Mouse (Mus musculus) mouse trophoblast stem cell (cell line): ENCODE measurements around the gene Klk15.
"Not testable (repeated sequence)": the region's sequence is repeated elsewhere in the genome, so short reads cannot be mapped to it uniquely, and the experiment has no call there.

ENCODE experiments used
- in situ Hi-C, 2 experiments: fragments of 300-500 bp; cut with MseI, MboI; formaldehyde crosslinking; loops; 2 replicates in 1 of 2; 3 replicates in 1 of 2; pipeline ENCODE4 v1.15.1; 2025

Klk15 gene

DNA sequence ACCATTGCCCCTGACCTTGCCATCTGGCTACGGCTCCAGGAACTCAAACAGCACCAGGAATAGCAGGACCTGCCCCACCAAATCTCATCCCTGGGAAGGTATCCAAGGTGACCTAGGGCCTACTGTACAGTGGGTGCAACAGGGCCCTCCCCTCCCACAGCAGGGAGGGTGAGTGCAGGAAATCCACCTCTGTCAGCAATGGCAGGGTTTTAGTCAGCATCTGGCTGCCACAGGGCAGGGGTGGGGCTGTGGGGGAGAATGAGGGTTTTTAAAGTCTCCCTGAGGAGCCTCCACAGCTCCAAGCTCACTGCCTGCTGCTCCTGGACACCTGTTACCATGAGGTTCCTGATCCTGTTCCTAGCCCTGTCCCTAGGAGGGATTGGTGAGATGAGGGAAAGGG is 42.2 kb downstream of the Klk15 start, which contains the start of gene Klk1b9:
Gene Klk1b9, plus strand, starts transcription at position 301 of the 400 bp plus-strand sequence.
- in situ Hi-C loops, result not testable (repeated sequence)

GRCm38 (mm10) chr7:43985657-43986056 is 52.1 kb downstream of the Klk15 start:
- in situ Hi-C loops, result no loop called here
